Comparison of ENCODE assay signal across 21 mouse cellular contexts in genomic region chr2:154574271-154574670, GRCm38 (mm10). TPM values are rescaled to one million over a fixed set of nuclear protein-coding genes. Genes with fewer than 3 reads are reported as not detected.
A peak's percentile ranks its signal among the peaks of the same experiment; 100 is the strongest.
DNase-seq lines count a peak whose midpoint lies in the region; ATAC-seq and TF ChIP-seq lines count a peak whose summit lies in the region.
"Had no signal": no experiment of that assay in that cellular context is flagged by ENCODE, and none has a peak within 500 bp of the region (broad histone marks: within the 10 kb centered on the region; RNA-seq: fewer than 3 reads in every experiment).

No protein-coding gene starts in this region.

- no peak for TF ChIP-seq CTCF in liver, postnatal 0 days (IDR thresholded peaks at IDR 0.05; ENCODE audit: low read depth)
- TF ChIP-seq CTCF in CH12.LX (conservative IDR thresholded peaks at IDR 0.05 in 1 of 2, IDR thresholded peaks at IDR 0.05 in 1 of 2; ENCODE audit: low read depth in 2 of 2, low read length in 2 of 2) = no peak
- TF ChIP-seq CTCF in bone marrow macrophage, adult 2 months (IDR thresholded peaks at IDR 0.05; ENCODE audit: low read depth, low read length) = no peak

- in situ Hi-C loops in CH12.LX (cut with MboI; ENCODE audit: low pct_ligation_motif_present, low pct_unique_long_range_greater_than_20kb, low sequenced_read_pairs) = no loop called here

- WGBS in liver, postnatal 0 days (ENCODE audit: insufficient replicate concordance) = 38% methylated on average over 7 of the region's 7 CpGs

- TF ChIP-seq POLR2A in CH12.LX (IDR thresholded peaks at IDR 0.05; ENCODE audit: low read depth, low read length) = no peak
- no peak for TF ChIP-seq POLR2A in bone marrow macrophage, adult 2 months (IDR thresholded peaks at IDR 0.05; ENCODE audit: borderline replicate concordance, low read depth, low read length)

- TF ChIP-seq EP300 in liver, postnatal 0 days (IDR thresholded peaks at IDR 0.05; ENCODE audit: low read depth) = no peak
- TF ChIP-seq EP300 in CH12.LX (IDR thresholded peaks at IDR 0.05; ENCODE audit: low read length) = no peak

- no peak for ATAC-seq in liver, postnatal 0 days
- no peak for ATAC-seq in erythroid progenitor cell, adult 5-6 weeks (replicated peaks; ENCODE audit: low FRiP score, poor library complexity, severe bottlenecking)
- ATAC-seq: forebrain, embryonic 13.5 days; inflammation-experienced regulatory T-cells, adult 6 months had no signal

- DNase-seq in liver, postnatal 0 days = peak; percentile 48
- DNase-seq in liver (no peak), CH12.LX (ENCODE audit: extremely low read depth) (peak; percentile 35)
- DNase-seq in retina, embryonic 14.5 days (ENCODE audit: low spot score) = peak; percentile 49
- DNase-seq in heart, adult 9 months (ENCODE audit: low spot score in 2 of 2) = no peak
- DNase-seq: cerebellum, adult 2 months; gastrocnemius, adult 2 months; heart, adult 2 months; lung, adult 2 months; lung, postnatal 4 days; right cerebral cortex, postnatal 25 days; thymus, postnatal 14 days had no signal

- no peaks in the 10 kb centered on the region for H3K36me3 ChIP-seq in liver, postnatal 0 days (replicated peaks; ENCODE audit: insufficient read depth, low read length)
- no peaks in the 10 kb centered on the region for H3K36me3 ChIP-seq in CH12.LX (replicated peaks in 1 of 2; ENCODE audit: control insufficient read depth in 1 of 2, insufficient read depth in 1 of 2, low read length in 1 of 2)

- peaks cover 13% of the 10 kb centered on the region for H3K4me1 ChIP-seq in liver, postnatal 0 days (ENCODE audit: insufficient read depth)
- H3K4me1 ChIP-seq in CH12.LX (ENCODE audit: control insufficient read depth in 1 of 2, insufficient read depth in 2 of 2) = peaks cover 7 to 43% of the 10 kb centered on the region in 2 experiments
- peaks cover 23% of the 10 kb centered on the region for H3K4me1 ChIP-seq in bone marrow macrophage, adult 2 months (ENCODE audit: control insufficient read depth, insufficient read depth, low read length)

- H3K4me3 ChIP-seq in liver, postnatal 0 days (ENCODE audit: low read depth, low read length) = no peak overlapping the region
- no peak overlapping the region for H3K4me3 ChIP-seq in CH12.LX (replicated peaks in 1 of 3; ENCODE audit: low read depth in 2 of 3, low read length in 2 of 3, poor library complexity in 1 of 3)
- no peak overlapping the region for H3K4me3 ChIP-seq in bone marrow macrophage, adult 2 months (ENCODE audit: insufficient read depth, low read length)
- H3K4me3 ChIP-seq: forebrain, embryonic 13.5 days; gastrocnemius, adult 2 months; heart, adult 2 months; myocyte had no signal

- no peaks in the 10 kb centered on the region for H3K27me3 ChIP-seq in liver, postnatal 0 days (ENCODE audit: insufficient read depth, low read length)
- no peaks in the 10 kb centered on the region for H3K27me3 ChIP-seq in CH12.LX (replicated peaks)
- H3K27me3 ChIP-seq: forebrain, embryonic 13.5 days had no signal

- dilution Hi-C loops in CH12.LX (cut with MboI; ENCODE audit: extremely low pct_ligation_motif_present, extremely low pct_unique_long_range_greater_than_20kb, low sequenced_read_pairs) = no loop called here

- H3K9me3 ChIP-seq in liver, postnatal 0 days (ENCODE audit: low read length) = no peaks in the 10 kb centered on the region
- no peaks in the 10 kb centered on the region for H3K9me3 ChIP-seq in CH12.LX (replicated peaks; ENCODE audit: low read length)
- H3K9me3 ChIP-seq: forebrain, embryonic 13.5 days had no signal

- H3K79me2 ChIP-seq in CH12.LX (replicated peaks; ENCODE audit: control insufficient read depth, extremely low read depth, insufficient read depth, poor library complexity, severe bottlenecking) = no peaks in the 10 kb centered on the region

- H3K27ac ChIP-seq in liver, postnatal 0 days (ENCODE audit: low read depth) = peak overlapping the region; percentile 86
- H3K27ac ChIP-seq in CH12.LX (ENCODE audit: insufficient read depth, low read depth) = no peak overlapping the region
- peak overlapping the region; percentile 45 for H3K27ac ChIP-seq in bone marrow macrophage, adult 2 months (ENCODE audit: insufficient read depth, low read depth, low read length)
- H3K27ac ChIP-seq: forebrain, embryonic 13.5 days; gastrocnemius, adult 2 months; heart, adult 2 months; stomach, postnatal 0 days had no signal

- TF ChIP-seq RAD21 in CH12.LX (IDR thresholded peaks at IDR 0.05; ENCODE audit: low read depth, low read length) = no peak

- H3K9ac ChIP-seq in liver, postnatal 0 days (replicated peaks) = no peak overlapping the region
- H3K9ac ChIP-seq in CH12.LX (ENCODE audit: insufficient read depth, low read depth) = no peak overlapping the region
- H3K9ac ChIP-seq: forebrain, embryonic 13.5 days had no signal

- H3K4me2 ChIP-seq in liver, postnatal 0 days (ENCODE audit: low read depth, low read length) = no peak overlapping the region
- no peak overlapping the region for H3K4me2 ChIP-seq in CH12.LX (ENCODE audit: insufficient read depth, low read depth, poor library complexity, severe bottlenecking)
- H3K4me2 ChIP-seq: forebrain, embryonic 13.5 days had no signal

TF ChIP-seq in CH12.LX, 34 proteins besides CTCF, POLR2A, EP300 and RAD21:
- TF ChIP-seq E2F4 (IDR thresholded peaks at IDR 0.05; ENCODE audit: insufficient replicate concordance, low read depth, low read length) = no peak
- TF ChIP-seq USF1 (IDR thresholded peaks at IDR 0.05; ENCODE audit: low read depth, low read length) = no peak
- TF ChIP-seq ETS1 (conservative IDR thresholded peaks at IDR 0.05; ENCODE audit: low read depth, low read length) = no peak
- TF ChIP-seq RCOR1 (conservative IDR thresholded peaks at IDR 0.05; ENCODE audit: low read depth, low read length) = no peak
- TF ChIP-seq KAT2A (IDR thresholded peaks at IDR 0.05; ENCODE audit: insufficient replicate concordance, low read length) = no peak
- TF ChIP-seq UBTF (IDR thresholded peaks at IDR 0.05; ENCODE audit: low read depth, low read length) = no peak
- TF ChIP-seq MYC (IDR thresholded peaks at IDR 0.05; ENCODE audit: low read depth, low read length) = no peak

RNA-seq across cellular contexts. Expression of gene E2f1, which starts 4.6 kb away (rescaled TPM):
- 7.3 and 7.4 TPM in 2 replicates for polyA plus RNA-seq in liver, postnatal 0 days (2015; fragmentation: Nextera tagmentation; extraction: Ambion mirVana)
- 5.3 and 6.5 TPM in 2 replicates for total RNA-seq in CH12.LX (2012; rRNA removed)
- total RNA-seq in CH12.LX (2014; rRNA removed) = 4.5 and 5.1 TPM in 2 replicates
- 19.4 and 19.6 TPM in 2 replicates for polyA plus RNA-seq in CH12.LX (2012; ENCODE audit: insufficient read length, low read depth)
- 25.5 and 29.2 TPM in 2 replicates for polyA plus RNA-seq in bone marrow macrophage, adult 2 months (2012; ENCODE audit: insufficient read depth, insufficient read length, missing spikeins)
- total RNA-seq in erythroid progenitor cell, adult 5-6 weeks (2015; ENCODE audit: low replicate concordance) = 11.7 and 27.8 TPM in 2 replicates
- total RNA-seq in erythroid progenitor cell, adult 5-6 weeks (2017; ENCODE audit: low replicate concordance) = 11.9 and 17.5 TPM in 2 replicates

RNA-seq across cellular contexts. Expression of gene Necab3, which starts 15.6 kb away (rescaled TPM):
- polyA plus RNA-seq in liver, postnatal 0 days (2015; fragmentation: Nextera tagmentation; extraction: Ambion mirVana) = 0.13 and 0.19 TPM in 2 replicates
- total RNA-seq in CH12.LX (2012; rRNA removed) = 0.80 and 2.8 TPM in 2 replicates
- 0.87 and 1.7 TPM in 2 replicates for total RNA-seq in CH12.LX (2014; rRNA removed)
- 1.6 and 2.0 TPM in 2 replicates for polyA plus RNA-seq in CH12.LX (2012; ENCODE audit: insufficient read length, low read depth)
- 0.95 TPM in 1 of 2 replicates, not detected in the other for polyA plus RNA-seq in bone marrow macrophage, adult 2 months (2012; ENCODE audit: insufficient read depth, insufficient read length, missing spikeins)
- 1.8 TPM in 1 of 2 replicates, not detected in the other for total RNA-seq in erythroid progenitor cell, adult 5-6 weeks (2015; ENCODE audit: low replicate concordance)
- 1.9 and 3.6 TPM in 2 replicates for total RNA-seq in erythroid progenitor cell, adult 5-6 weeks (2017; ENCODE audit: low replicate concordance)

RNA-seq across cellular contexts. Expression of gene Actl10, which starts 22.7 kb away (rescaled TPM):
- polyA plus RNA-seq in liver, postnatal 0 days (2015; fragmentation: Nextera tagmentation; extraction: Ambion mirVana) = 0.07 TPM in 1 of 2 replicates, not detected in the other
- 0.17 and 0.25 TPM in 2 replicates for total RNA-seq in CH12.LX (2012; rRNA removed)
- total RNA-seq in CH12.LX (2014; rRNA removed) = not detected in 2 replicates
- 0.20 and 0.44 TPM in 2 replicates for polyA plus RNA-seq in CH12.LX (2012; ENCODE audit: insufficient read length, low read depth)
- polyA plus RNA-seq in bone marrow macrophage, adult 2 months (2012; ENCODE audit: insufficient read depth, insufficient read length, missing spikeins) = not detected in 2 replicates
- total RNA-seq in erythroid progenitor cell, adult 5-6 weeks (2015; ENCODE audit: low replicate concordance) = not detected in 2 replicates
- not detected in 2 replicates for total RNA-seq in erythroid progenitor cell, adult 5-6 weeks (2017; ENCODE audit: low replicate concordance)
- total RNA-seq: gastrocnemius, adult 2 months; heart, adult 2 months; left cerebral cortex, adult 18-20 months had no signal
- polyA plus RNA-seq: heart, adult 2 months; heart, postnatal 0 days; inflammation-experienced regulatory T-cells, adult 6 months; kidney, embryonic 14.5 days; stomach, postnatal 0 days had no signal

RNA-seq across cellular contexts. Expression of gene 1700003F12Rik, which starts 27.4 kb away (rescaled TPM):
- polyA plus RNA-seq in liver, postnatal 0 days (2015; fragmentation: Nextera tagmentation; extraction: Ambion mirVana) = 3.1 and 3.8 TPM in 2 replicates
- total RNA-seq in CH12.LX (2012; rRNA removed) (0.85 and 0.92 TPM in 2 replicates), CH12.LX (2014; rRNA removed) (0.52 TPM in 1 of 2 replicates, not detected in the other)
- polyA plus RNA-seq in CH12.LX (2012; ENCODE audit: insufficient read length, low read depth) = 0.56 and 0.71 TPM in 2 replicates
- polyA plus RNA-seq in bone marrow macrophage, adult 2 months (2012; ENCODE audit: insufficient read depth, insufficient read length, missing spikeins) = 1.1 TPM in 1 of 2 replicates, not detected in the other
- not detected in 2 replicates for total RNA-seq in erythroid progenitor cell, adult 5-6 weeks (2015; ENCODE audit: low replicate concordance)
- not detected in 2 replicates for total RNA-seq in erythroid progenitor cell, adult 5-6 weeks (2017; ENCODE audit: low replicate concordance)
- total RNA-seq: gastrocnemius, adult 2 months; heart, adult 2 months had no signal
- polyA plus RNA-seq: inflammation-experienced regulatory T-cells, adult 6 months; lung, adult 2 months had no signal

RNA-seq across cellular contexts. Expression of gene Pxmp4, which starts 29.2 kb away (rescaled TPM):
- 64.2 and 68.5 TPM in 2 replicates for polyA plus RNA-seq in liver, postnatal 0 days (2015; fragmentation: Nextera tagmentation; extraction: Ambion mirVana)
- total RNA-seq in CH12.LX (2012; rRNA removed) (7.2 and 7.6 TPM in 2 replicates), CH12.LX (2014; rRNA removed) (8.7 and 9.4 TPM in 2 replicates)
- polyA plus RNA-seq in CH12.LX (2012; ENCODE audit: insufficient read length, low read depth) = 5.5 and 6.0 TPM in 2 replicates
- polyA plus RNA-seq in bone marrow macrophage, adult 2 months (2012; ENCODE audit: insufficient read depth, insufficient read length, missing spikeins) = 22.6 and 22.8 TPM in 2 replicates
- 15.5 and 22.7 TPM in 2 replicates for total RNA-seq in erythroid progenitor cell, adult 5-6 weeks (2015; ENCODE audit: low replicate concordance)
- total RNA-seq in erythroid progenitor cell, adult 5-6 weeks (2017; ENCODE audit: low replicate concordance) = 14.4 and 17.0 TPM in 2 replicates

Comparison
In these comparisons a context has a peak if more than half of its experiments do, and no peak if none do; other contexts are left out.
1. DNase-seq: peak in liver, postnatal 0 days (single experiment), CH12.LX (single experiment) and retina, embryonic 14.5 days (single experiment); none in liver (single experiment) and heart, adult 9 months (0 of 2).